Mouse (Mus musculus) limb, embryonic 14.5 days (tissue): Measurements from ENCODE around the gene Vmn2r83. TPM values are rescaled to one million over a fixed set of nuclear protein-coding genes. Genes with fewer than 3 reads are reported as not detected.

ENCODE experiments used
- ATAC-seq: fragments of 200-750 bp; cut with Nextera tagmentation; 2 replicates; pipeline ENCODE4 v1.8.0; 2017; ENCODE audit warnings: low read depth, moderate number of reproducible peaks, moderate TSS enrichment; ENCODE audit not compliant: low FRiP score
- DNase-seq: peaks from one replicate; pipeline ENCODE4 v3.0.0-alpha.2; 2015; ENCODE audit warnings: low spot score
- H3K27ac ChIP-seq: fragments of 300-500 bp; sonication (generic); replicated peaks from 2 replicates; pipeline ENCODE4 v1.5.1; 2014; ENCODE audit warnings: low read depth, mild to moderate bottlenecking, low read length, moderate library complexity, mixed read lengths
- H3K27me3 ChIP-seq: fragments of 300-500 bp; sonication (generic); 2 replicates; pipeline ENCODE4 v1.6.1; 2014; ENCODE audit warnings: low read length, mixed read lengths; ENCODE audit not compliant: control insufficient read depth, insufficient read depth
- H3K36me3 ChIP-seq: fragments of 300-500 bp; sonication (generic); 2 replicates; pipeline ENCODE4 v1.6.1; 2014; ENCODE audit warnings: mild to moderate bottlenecking, low read length, moderate library complexity, mixed read lengths; ENCODE audit not compliant: control insufficient read depth, insufficient read depth
- H3K4me1 ChIP-seq: fragments of 300-500 bp; sonication (generic); 2 replicates; pipeline ENCODE4 v1.6.1; 2014; ENCODE audit warnings: antibody characterized with exemption, low read length, mixed read lengths; ENCODE audit not compliant: control insufficient read depth, insufficient read depth
- H3K4me2 ChIP-seq: fragments of 300-500 bp; sonication (generic); replicated peaks from 2 replicates; pipeline ENCODE4 v1.6.1; 2014; ENCODE audit warnings: low read depth, mild to moderate bottlenecking, low read length, moderate library complexity; ENCODE audit not compliant: severe bottlenecking
- H3K4me3 ChIP-seq: fragments of 300-500 bp; sonication (generic); replicated peaks from 2 replicates; pipeline ENCODE4 v1.5.1; 2014; ENCODE audit warnings: low read length
- H3K9ac ChIP-seq: fragments of 300-500 bp; sonication (generic); 2 replicates; pipeline ENCODE4 v1.6.1; 2014; ENCODE audit warnings: mild to moderate bottlenecking, low read depth, low read length, moderate library complexity; ENCODE audit not compliant: severe bottlenecking
- H3K9me3 ChIP-seq: fragments of 300-500 bp; sonication (generic); 2 replicates; pipeline ENCODE4 v1.6.1; 2016; ENCODE audit warnings: low read length; ENCODE audit not compliant: control insufficient read depth
- POLR2A ChIP-seq: fragments of 200-500 bp; IDR thresholded peaks from 2 replicates; pipeline ENCODE4 v1.8.0; 2012; ENCODE audit warnings: inconsistent platforms, mild to moderate bottlenecking, moderate library complexity, borderline replicate concordance; ENCODE audit not compliant: insufficient read depth, insufficient read length; ENCODE audit errors: extremely low read depth
- WGBS: fragments of 180-500 bp; shearing (Covaris S2); extraction: QIAGEN DNeasy Blood & Tissue Kit; methylation state at CpG from one replicate; pipeline ENCODE4 v1.1.7; 2014; 5-methylcytosine and 5-hydroxymethylcytosine counted together
- polyA plus RNA-seq, 2 experiments: library from polyadenylated mRNA; depleted of rRNA in 1 of 2; stranded (reverse) in 1 of 2; unstranded in 1 of 2; fragments of >200 nt; fragmentation: Nextera tagmentation in 1 of 2; extraction: Ambion mirVana in 1 of 2; gene quantifications; 2 replicates each; pipeline versions ENCODE4 v1.2.1 to v1.2.3; 2012 to 2014

Gene Vmn2r83
- polyA plus RNA-seq, 2 experiments, result not detected

GRCm38 (mm10) chr10:79537781-79538180 lies 69.2 kb downstream of the Vmn2r83 start:
- Histone ChIP-seq H3K27ac (no peak overlapping the region), H3K9ac (no peak overlapping the region), H3K4me2 (no peak overlapping the region), H3K9me3 (no peaks in the 10 kb centered on the region), H3K4me3 (no peak overlapping the region), H3K27me3 (no peaks in the 10 kb centered on the region), H3K36me3 (peaks cover 46% of the 10 kb centered on the region), H3K4me1 (peaks cover 6% of the 10 kb centered on the region; the same call in 1 of the 2 replicates)
- ATAC-seq, result no peak
- TF ChIP-seq POLR2A, result no peak
- DNase-seq, result no peak
- WGBS, result 89% methylated on average over 2 of the region's 2 CpGs

- H3K4me3 ChIP-seq, result no peak overlapping the region
- DNase-seq (no peak), ATAC-seq (no peak)
- H3K9me3 ChIP-seq, result no peaks in the 10 kb centered on the region
- H3K9ac ChIP-seq, result no peak overlapping the region
- H3K4me1 ChIP-seq, result 0 out of 2 replicates have a peak, but pooled peaks cover 4% of the 10 kb centered on the region
- TF ChIP-seq POLR2A, result no peak
- H3K4me2 ChIP-seq, result no peak overlapping the region
- H3K36me3 ChIP-seq, result peaks cover 51% of the 10 kb centered on the region
- H3K27me3 ChIP-seq, result no peaks in the 10 kb centered on the region
- H3K27ac ChIP-seq, result no peak overlapping the region
- 84% methylated on average over 3 of the region's 3 CpGs for WGBS
These were observed 69.8 kb downstream of the Vmn2r83 start for GRCm38 (mm10) chr10:79538323-79538722.

- no peak overlapping the region for H3K9ac ChIP-seq
- H3K9me3 ChIP-seq, result no peaks in the 10 kb centered on the region
- no peak for DNase-seq
- no peak overlapping the region for H3K4me2 ChIP-seq
- no peaks in the 10 kb centered on the region for H3K27me3 ChIP-seq
- no peak overlapping the region for H3K4me3 ChIP-seq
- no peak for TF ChIP-seq POLR2A
- 0 out of 2 replicates have a peak, but pooled peaks cover 2% of the 10 kb centered on the region for H3K4me1 ChIP-seq
- WGBS, result 66% methylated on average over 4 of the region's 4 CpGs
- peaks cover 57% of the 10 kb centered on the region for H3K36me3 ChIP-seq
- ATAC-seq, result no peak
- no peak overlapping the region for H3K27ac ChIP-seq
These were observed 70.3 kb downstream of the Vmn2r83 start for GRCm38 (mm10) chr10:79538873-79539272.

GRCm38 (mm10) chr10:79539701-79540495 lies 71.4 kb downstream of the Vmn2r83 start:
- 90% methylated on average over 16 of the region's 16 CpGs for WGBS

DNA sequence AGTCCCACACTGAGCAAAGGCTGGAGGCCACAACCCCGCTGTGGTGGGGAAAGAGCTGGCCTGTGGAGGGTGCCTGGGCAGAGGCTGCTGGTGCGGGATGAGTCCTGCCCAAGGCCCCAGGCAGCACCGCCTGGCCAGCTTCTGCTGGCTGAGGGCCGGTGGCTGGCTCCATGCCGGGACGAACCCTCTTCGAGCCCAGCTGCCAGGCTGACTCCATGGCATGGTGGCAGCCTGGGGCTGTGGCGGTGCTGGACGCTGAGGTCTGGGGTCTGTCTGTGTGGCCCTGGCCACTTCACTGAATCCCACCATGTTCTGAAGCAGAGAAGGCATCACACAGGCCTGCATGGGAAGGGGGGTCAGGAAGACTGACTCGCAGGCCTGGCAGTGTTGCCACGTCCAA lies 72.2 kb downstream of the Vmn2r83 start:
- no peak for TF ChIP-seq POLR2A
- Histone ChIP-seq H3K4me3 (no peak overlapping the region), H3K9me3 (no peaks in the 10 kb centered on the region), H3K4me2 (no peak overlapping the region), H3K9ac (no peak overlapping the region), H3K4me1 (no peaks in the 10 kb centered on the region), H3K27me3 (no peaks in the 10 kb centered on the region), H3K27ac (no peak overlapping the region), H3K36me3 (peaks cover 76% of the 10 kb centered on the region)
- WGBS, result 98% methylated on average over 11 of the region's 11 CpGs
- DNase-seq (no peak), ATAC-seq (no peak)

More at GRCm38 (mm10) chr10:79539701-79540495, 71.4 kb downstream of the Vmn2r83 start:
- Histone ChIP-seq H3K27ac (no peak overlapping the region), H3K9ac (no peak overlapping the region), H3K4me3 (no peak overlapping the region), H3K9me3 (no peaks in the 10 kb centered on the region), H3K36me3 (peaks cover 67% of the 10 kb centered on the region), H3K4me1 (no peaks in the 10 kb centered on the region), H3K27me3 (no peaks in the 10 kb centered on the region), H3K4me2 (no peak overlapping the region)
- no peak for TF ChIP-seq POLR2A
- ATAC-seq (no peak), DNase-seq (no peak)

- H3K36me3 ChIP-seq, result peaks cover 83% of the 10 kb centered on the region
- no peak overlapping the region for H3K4me2 ChIP-seq
- no peak for TF ChIP-seq POLR2A
- H3K9me3 ChIP-seq, result no peaks in the 10 kb centered on the region
- DNase-seq, result no peak
- no peaks in the 10 kb centered on the region for H3K4me1 ChIP-seq
- no peak for ATAC-seq
- no peak overlapping the region for H3K27ac ChIP-seq
- H3K27me3 ChIP-seq, result no peaks in the 10 kb centered on the region
- no peak overlapping the region for H3K4me3 ChIP-seq
- WGBS, result 81% methylated on average over 15 of the region's 15 CpGs
- no peak overlapping the region for H3K9ac ChIP-seq
These were observed 73.0 kb downstream of the Vmn2r83 start for GRCm38 (mm10) chr10:79541522-79541921.
